Mouse (Mus musculus) stomach, postnatal 0 days (tissue): ENCODE measurements at regions not wholly inside any gene's neighbourhood (a gene's known extent, or its start where the extent isn't known, plus 50 kb on each side); places are given as distances from the start of the nearest gene placed in this dataset.

Source experiments
- CTCF ChIP-seq: IDR thresholded peaks from 2 replicates; pipeline ENCODE4 v1.5.1; 2016; ENCODE audit warnings: antibody characterized with exemption, low read depth, mild to moderate bottlenecking, moderate library complexity
- EP300 ChIP-seq: optimal IDR thresholded peaks from 2 replicates; pipeline ENCODE3; 2016; ENCODE audit warnings: antibody characterized with exemption

DNA sequence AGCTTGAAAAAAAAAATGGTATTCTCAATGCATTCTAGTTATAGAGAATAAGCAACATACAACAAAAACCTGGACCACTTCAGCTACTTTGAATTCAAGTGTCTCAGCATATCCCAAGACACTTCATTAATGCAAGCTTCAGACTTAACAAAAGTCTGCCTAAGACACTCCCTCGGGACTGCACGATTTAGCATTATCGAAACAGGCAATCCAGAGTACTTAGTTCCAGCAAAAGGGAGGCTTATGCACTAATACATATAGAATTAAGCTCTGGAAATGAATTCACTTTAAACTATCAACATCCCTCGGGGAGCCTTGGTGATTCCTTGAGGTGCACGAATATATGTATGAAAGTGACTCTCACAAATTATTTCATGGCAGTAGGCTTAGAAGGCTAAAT lies 97.9 kb upstream of the Pfn2 start:
- TF ChIP-seq CTCF (no peak), EP300 (no peak)
